Mouse (Mus musculus) bone marrow, adult 2 months (tissue): ENCODE results near the gene Kcna4.

ENCODE experiments used
- CTCF ChIP-seq: fragments of 200-500 bp; IDR thresholded peaks from 2 replicates; pipeline ENCODE4 v1.5.1; 2011; ENCODE audit warnings: low read length, control low read depth; ENCODE audit not compliant: control insufficient read depth, insufficient read depth
- POLR2A ChIP-seq: fragments of 200-500 bp; IDR thresholded peaks from 2 replicates; pipeline ENCODE4 v1.6.1; 2011; ENCODE audit warnings: low read depth, mild to moderate bottlenecking, control low read depth, low read length, borderline replicate concordance; ENCODE audit not compliant: control insufficient read depth

GRCm38 (mm10) chr2:107321596-107322226 is 31.3 kb downstream of the Kcna4 start:
- TF ChIP-seq POLR2A (no peak), CTCF (no peak)
